Mouse (Mus musculus): ENCODE measurements around the gene Smad9.

Smad9 gene

GRCm38 (mm10) chr3:54755145-54756041 lies at the start of gene Smad9:
Smad9 (plus strand) TSS chr3:54755582.
- DNase-seq (ENCODE audit: low spot score) = no peak

- no peak for DNase-seq (ENCODE audit: low spot score)
Observed at GRCm38 (mm10) chr3:54708972-54709371, 46.4 kb upstream of the Smad9 start.

- DNase-seq (ENCODE audit: low spot score) = no peak
Observed at GRCm38 (mm10) chr3:54714253-54714652, 41.1 kb upstream of the Smad9 start, which contains the start of gene Gm21958. Gm21958 (minus strand) TSS chr3:54714353.

GRCm38 (mm10) chr3:54715461-54715860 lies 39.9 kb upstream of the Smad9 start:
- no peak for DNase-seq (ENCODE audit: low spot score)

- DNase-seq (ENCODE audit: low spot score) = no peak
Observed at GRCm38 (mm10) chr3:54717348-54717747, 38.0 kb upstream of the Smad9 start.

GRCm38 (mm10) chr3:54718947-54719346 lies 36.4 kb upstream of the Smad9 start:
- DNase-seq (ENCODE audit: low spot score) = no peak

GRCm38 (mm10) chr3:54723741-54724500 lies 31.5 kb upstream of the Smad9 start:
- DNase-seq (ENCODE audit: low spot score) = no peak

- DNase-seq (ENCODE audit: low spot score) = no peak
Observed at GRCm38 (mm10) chr3:54725344-54725743, 30.0 kb upstream of the Smad9 start.

- no peak for DNase-seq (ENCODE audit: low spot score)
Observed at GRCm38 (mm10) chr3:54727588-54727987, 27.8 kb upstream of the Smad9 start.

GRCm38 (mm10) chr3:54728100-54728499 lies 27.3 kb upstream of the Smad9 start:
- no peak for DNase-seq (ENCODE audit: low spot score)

- no peak for DNase-seq (ENCODE audit: low spot score)
Observed at GRCm38 (mm10) chr3:54731626-54732150, 23.7 kb upstream of the Smad9 start.

- no peak for DNase-seq (ENCODE audit: low spot score)
Observed at GRCm38 (mm10) chr3:54732371-54732770, 23.0 kb upstream of the Smad9 start.

- DNase-seq (ENCODE audit: low spot score) = peak; percentile 84
Observed at GRCm38 (mm10) chr3:54734411-54735246, 20.8 kb upstream of the Smad9 start.

GRCm38 (mm10) chr3:54735247-54736046 lies 19.9 kb upstream of the Smad9 start, which contains the start of the genes Exosc8 and Alg5:
Exosc8 (minus strand) TSS chr3:54735393.
Alg5 (plus strand) TSS chr3:54735539.
- peak; percentile 61 for DNase-seq (ENCODE audit: low spot score)

GRCm38 (mm10) chr3:54736101-54736927 lies 19.1 kb upstream of the Smad9 start:
- DNase-seq (ENCODE audit: low spot score) = peak; percentile 18

- DNase-seq (ENCODE audit: low spot score) = no peak
Observed at GRCm38 (mm10) chr3:54737317-54737716, 18.1 kb upstream of the Smad9 start.

- no peak for DNase-seq (ENCODE audit: low spot score)
Observed at GRCm38 (mm10) chr3:54741965-54742364, 13.4 kb upstream of the Smad9 start.

- no peak for DNase-seq (ENCODE audit: low spot score)
Observed at GRCm38 (mm10) chr3:54745799-54746198, 9.6 kb upstream of the Smad9 start.

GRCm38 (mm10) chr3:54753411-54753810 lies 2.0 kb upstream of the Smad9 start:
- no peak for DNase-seq (ENCODE audit: low spot score)

GRCm38 (mm10) chr3:54756058-54756457 lies 676 bp downstream of the Smad9 start:
- no peak for DNase-seq (ENCODE audit: low spot score)
